Mouse (Mus musculus): ENCODE data around the gene Sumo2.

GRCm38 (mm10) chr11:115564064-115564809, 28.2 kb upstream of the Sumo2 start, which contains the start of gene Nup85:
- TF ChIP-seq CTCF (conservative IDR thresholded peaks at IDR 0.05; ENCODE audit: low read length) (no peak), POU5F1 (IDR thresholded peaks at IDR 0.05; ENCODE audit: borderline replicate concordance, low read length) (no peak)
